Mouse (Mus musculus) forebrain, embryonic 13.5 days (tissue): ENCODE measurements around the gene Slc35g1. TPM values are rescaled to one million over a fixed set of nuclear protein-coding genes. Genes with fewer than 3 reads are reported as not detected.

ENCODE experiments used
- ATAC-seq: fragments of 200-750 bp; cut with Nextera tagmentation; 2 replicates; pipeline ENCODE4 v1.8.0; 2017
- H3K27ac ChIP-seq: fragments of 300-500 bp; sonication (generic); 2 replicates; pipeline ENCODE4 v1.5.1; 2015; ENCODE audit warnings: inconsistent platforms, mild to moderate bottlenecking, moderate library complexity
- H3K27me3 ChIP-seq: fragments of 300-500 bp; sonication (generic); 2 replicates; pipeline ENCODE4 v1.6.1; 2015; ENCODE audit warnings: mild to moderate bottlenecking, inconsistent platforms
- H3K36me3 ChIP-seq: fragments of 300-500 bp; sonication (generic); 2 replicates; pipeline ENCODE4 v1.6.1; 2015; ENCODE audit warnings: mild to moderate bottlenecking, inconsistent platforms; ENCODE audit not compliant: poor library complexity, severe bottlenecking
- H3K4me1 ChIP-seq: fragments of 300-500 bp; sonication (generic); 2 replicates; pipeline ENCODE4 v1.6.1; 2015; ENCODE audit warnings: inconsistent platforms
- H3K4me2 ChIP-seq: fragments of 300-500 bp; sonication (generic); 2 replicates; pipeline ENCODE4 v1.6.1; 2015; ENCODE audit warnings: inconsistent platforms, mild to moderate bottlenecking, moderate library complexity
- H3K4me3 ChIP-seq: fragments of 300-500 bp; sonication (generic); 2 replicates; pipeline ENCODE4 v1.5.1; 2015; ENCODE audit warnings: mild to moderate bottlenecking, inconsistent platforms
- H3K9ac ChIP-seq: fragments of 300-500 bp; sonication (generic); 2 replicates; pipeline ENCODE4 v1.6.1; 2015; ENCODE audit warnings: mild to moderate bottlenecking, inconsistent platforms
- H3K9me3 ChIP-seq: fragments of 300-500 bp; sonication (generic); replicated peaks from 2 replicates; pipeline ENCODE4 v1.6.1; 2016; ENCODE audit warnings: inconsistent platforms
- WGBS: fragments of 180-500 bp; shearing (Covaris S2); methylation state at CpG from one replicate; pipeline ENCODE4 v1.1.7; 2015; 5-methylcytosine and 5-hydroxymethylcytosine counted together
- polyA plus RNA-seq: library from polyadenylated mRNA; unstranded; fragments of >200 nt; fragmentation: Nextera tagmentation; extraction: Ambion mirVana; gene quantifications from 2 replicates; pipeline ENCODE4 v1.2.1, GENCODE M21; 2015

Slc35g1 gene
- polyA plus RNA-seq = 2.3 TPM in 2 replicates

GRCm38 (mm10) chr19:38395701-38396632 lies at the start of gene Slc35g1:
Slc35g1 (plus strand) TSS chr19:38395980.
- peak; percentile 93 for ATAC-seq
- under 1% methylated on average over 89 of the region's 90 CpGs for WGBS
- H3K4me3 ChIP-seq = peak within 1 kb of the TSS; percentile 71
- H3K27me3 ChIP-seq = no peaks in the 10 kb centered on the region
- peaks cover 3% of the 10 kb centered on the region; the same call in 1 of the 2 replicates for H3K36me3 ChIP-seq
- peak within 1 kb of the TSS; percentile 72 for H3K4me2 ChIP-seq
- peak within 1 kb of the TSS; percentile 80 for H3K9ac ChIP-seq
- no peaks in the 10 kb centered on the region for H3K4me1 ChIP-seq
- H3K9me3 ChIP-seq = no peaks in the 10 kb centered on the region
- H3K27ac ChIP-seq = 0 out of 2 replicates have a peak within 1 kb of the TSS, but pooled peaks have one; percentile 25

GRCm38 (mm10) chr19:38348271-38349012 lies 47.3 kb upstream of the Slc35g1 start:
- 10% methylated on average over 13 of the region's 13 CpGs for WGBS
- Histone ChIP-seq H3K4me1 (peaks cover 14% of the 10 kb centered on the region), H3K27me3 (peaks cover 22% of the 10 kb centered on the region; the same call in 1 of the 2 replicates), H3K36me3 (no peaks in the 10 kb centered on the region), H3K27ac (no peak overlapping the region; the same call in 1 of the 2 replicates), H3K4me2 (peak overlapping the region; percentile 41), H3K9me3 (no peaks in the 10 kb centered on the region), H3K9ac (no peak overlapping the region), H3K4me3 (peak overlapping the region; percentile 20)
- ATAC-seq = peak; percentile 65

- peak; percentile 23; the same call in 1 of the 2 replicates for ATAC-seq
- Histone ChIP-seq H3K9me3 (no peaks in the 10 kb centered on the region), H3K4me1 (peaks cover 14% of the 10 kb centered on the region), H3K4me3 (peak overlapping the region; percentile 20), H3K36me3 (no peaks in the 10 kb centered on the region), H3K27ac (no peak overlapping the region; the same call in 1 of the 2 replicates), H3K9ac (no peak overlapping the region), H3K4me2 (peak overlapping the region; percentile 41), H3K27me3 (peaks cover 22% of the 10 kb centered on the region; the same call in 1 of the 2 replicates)
- WGBS = 38% methylated on average over 5 of the region's 5 CpGs
Observed at GRCm38 (mm10) chr19:38349013-38349341, 46.8 kb upstream of the Slc35g1 start.

GRCm38 (mm10) chr19:38351202-38351601 lies 44.6 kb upstream of the Slc35g1 start:
- no peak overlapping the region for H3K4me2 ChIP-seq
- H3K4me3 ChIP-seq = no peak overlapping the region
- no peak overlapping the region for H3K9ac ChIP-seq
- peaks cover 14% of the 10 kb centered on the region for H3K4me1 ChIP-seq
- ATAC-seq = no peak
- 91% methylated on average over 2 of the region's 2 CpGs for WGBS
- H3K36me3 ChIP-seq = no peaks in the 10 kb centered on the region
- no peaks in the 10 kb centered on the region for H3K9me3 ChIP-seq
- no peak overlapping the region for H3K27ac ChIP-seq
- peaks cover 22% of the 10 kb centered on the region; the same call in 1 of the 2 replicates for H3K27me3 ChIP-seq

- H3K4me2 ChIP-seq = no peak overlapping the region
- ATAC-seq = no peak
- no peaks in the 10 kb centered on the region for H3K9me3 ChIP-seq
- H3K4me3 ChIP-seq = no peak overlapping the region
- peaks cover 14% of the 10 kb centered on the region for H3K4me1 ChIP-seq
- 88% methylated on average over 3 of the region's 3 CpGs for WGBS
- no peak overlapping the region for H3K27ac ChIP-seq
- H3K36me3 ChIP-seq = no peaks in the 10 kb centered on the region
- peaks cover 22% of the 10 kb centered on the region; the same call in 1 of the 2 replicates for H3K27me3 ChIP-seq
- H3K9ac ChIP-seq = no peak overlapping the region
Observed at GRCm38 (mm10) chr19:38351728-38352127, 44.1 kb upstream of the Slc35g1 start.

GRCm38 (mm10) chr19:38352495-38353130 lies 43.2 kb upstream of the Slc35g1 start:
- ATAC-seq = peak; percentile 83
- no peak overlapping the region for H3K4me3 ChIP-seq
- no peak overlapping the region for H3K27ac ChIP-seq
- no peak overlapping the region for H3K4me2 ChIP-seq
- 41% methylated on average over 6 of the region's 6 CpGs for WGBS
- no peaks in the 10 kb centered on the region for H3K36me3 ChIP-seq
- H3K27me3 ChIP-seq = peaks cover 22% of the 10 kb centered on the region; the same call in 1 of the 2 replicates
- peaks cover 14% of the 10 kb centered on the region for H3K4me1 ChIP-seq
- H3K9me3 ChIP-seq = no peaks in the 10 kb centered on the region
- H3K9ac ChIP-seq = no peak overlapping the region

GRCm38 (mm10) chr19:38354279-38354678 lies 41.5 kb upstream of the Slc35g1 start:
- no peaks in the 10 kb centered on the region for H3K9me3 ChIP-seq
- ATAC-seq = no peak
- no peak overlapping the region for H3K4me3 ChIP-seq
- H3K4me2 ChIP-seq = no peak overlapping the region
- H3K36me3 ChIP-seq = no peaks in the 10 kb centered on the region
- 82% methylated on average over 1 of the region's 1 CpGs for WGBS
- H3K27ac ChIP-seq = no peak overlapping the region
- no peak overlapping the region for H3K9ac ChIP-seq
- no peaks in the 10 kb centered on the region for H3K4me1 ChIP-seq
- H3K27me3 ChIP-seq = peaks cover 22% of the 10 kb centered on the region; the same call in 1 of the 2 replicates

- Histone ChIP-seq H3K4me1 (no peaks in the 10 kb centered on the region), H3K27ac (no peak overlapping the region), H3K9ac (no peak overlapping the region), H3K4me3 (no peak overlapping the region), H3K36me3 (no peaks in the 10 kb centered on the region), H3K9me3 (no peaks in the 10 kb centered on the region), H3K4me2 (no peak overlapping the region), H3K27me3 (peaks cover 19% of the 10 kb centered on the region; the same call in 1 of the 2 replicates)
- ATAC-seq = no peak
- 76% methylated on average over 10 of the region's 10 CpGs for WGBS
Observed at GRCm38 (mm10) chr19:38354819-38355360, 40.9 kb upstream of the Slc35g1 start.

GRCm38 (mm10) chr19:38356211-38356828 lies 39.5 kb upstream of the Slc35g1 start:
- Histone ChIP-seq H3K36me3 (no peaks in the 10 kb centered on the region), H3K4me3 (no peak overlapping the region), H3K27me3 (peaks cover 7% of the 10 kb centered on the region; the same call in 1 of the 2 replicates), H3K9ac (no peak overlapping the region), H3K4me2 (no peak overlapping the region), H3K27ac (no peak overlapping the region), H3K9me3 (no peaks in the 10 kb centered on the region), H3K4me1 (no peaks in the 10 kb centered on the region)
- WGBS = 83% methylated on average over 8 of the region's 8 CpGs
- no peak for ATAC-seq

GRCm38 (mm10) chr19:38357956-38358623 lies 37.7 kb upstream of the Slc35g1 start:
- Histone ChIP-seq H3K4me1 (no peaks in the 10 kb centered on the region), H3K9me3 (no peaks in the 10 kb centered on the region), H3K36me3 (no peaks in the 10 kb centered on the region), H3K27me3 (no peaks in the 10 kb centered on the region), H3K4me3 (no peak overlapping the region), H3K4me2 (no peak overlapping the region), H3K27ac (no peak overlapping the region), H3K9ac (no peak overlapping the region)
- WGBS = 88% methylated on average over 9 of the region's 9 CpGs
- ATAC-seq = no peak

- no peak overlapping the region for H3K4me2 ChIP-seq
- no peaks in the 10 kb centered on the region for H3K36me3 ChIP-seq
- no peaks in the 10 kb centered on the region for H3K27me3 ChIP-seq
- no peak overlapping the region for H3K27ac ChIP-seq
- H3K9ac ChIP-seq = no peak overlapping the region
- WGBS = 82% methylated on average over 1 of the region's 1 CpGs
- no peaks in the 10 kb centered on the region for H3K9me3 ChIP-seq
- H3K4me3 ChIP-seq = no peak overlapping the region
- no peak for ATAC-seq
- H3K4me1 ChIP-seq = no peaks in the 10 kb centered on the region
Observed at GRCm38 (mm10) chr19:38359287-38359686, 36.5 kb upstream of the Slc35g1 start.
